In the genomic region with DNA sequence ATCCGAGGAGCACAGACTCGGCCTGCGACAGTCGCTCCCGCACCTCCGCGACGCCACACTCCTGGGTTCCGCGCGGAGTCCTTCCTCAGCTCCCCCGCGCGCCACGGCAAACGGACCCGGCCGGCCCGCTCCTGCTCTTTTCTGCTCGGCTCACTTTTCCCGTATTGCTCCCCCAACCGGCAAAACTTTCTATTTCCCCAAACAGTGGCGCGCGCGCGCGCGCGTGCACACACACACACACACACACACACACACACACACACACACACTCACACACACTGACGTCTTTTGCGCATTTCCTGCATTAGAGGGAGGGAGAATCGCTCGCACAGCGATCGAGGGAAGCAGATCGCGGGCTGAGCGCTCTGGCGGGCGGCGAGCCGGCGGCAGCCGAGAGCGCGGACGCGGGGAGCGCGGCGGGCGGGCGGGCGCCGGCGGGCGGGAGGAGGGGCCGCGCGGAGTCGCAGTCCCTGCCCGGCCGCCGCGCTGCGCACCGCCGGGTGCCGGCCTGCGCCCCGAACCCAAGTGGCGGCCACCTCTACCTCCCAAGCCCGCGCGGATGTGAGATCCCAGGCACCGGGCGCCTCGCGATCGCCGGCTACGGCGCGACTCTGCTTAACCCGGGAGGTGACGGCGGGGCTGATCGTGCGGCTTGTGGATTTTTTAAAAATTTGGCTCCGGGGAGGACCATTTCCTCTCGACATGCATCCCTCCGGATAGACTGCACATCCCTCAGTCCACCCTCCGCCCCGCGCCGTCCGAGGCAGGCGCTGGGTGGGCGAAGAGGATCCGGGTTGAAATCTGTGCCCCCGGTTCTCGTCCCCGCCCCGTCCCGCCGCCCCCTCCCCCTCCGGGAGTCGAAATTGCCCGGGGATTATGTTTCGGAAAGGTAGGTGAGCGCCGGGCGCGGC, we compare ENCODE assay signal across 8 mouse cellular contexts. TPM values are rescaled to one million over a fixed set of nuclear protein-coding genes. Genes with fewer than 3 reads are reported as not detected.
DNase-seq lines count a peak whose midpoint lies in the region; ATAC-seq lines count a peak whose summit lies in the region.

A gene (plus strand): TSS at position 466 of the 911 bp plus-strand sequence.

- peak; percentile 77 for ATAC-seq in hindbrain, embryonic 16.5 days
- ATAC-seq in megakaryocyte progenitor cell, adult 5-6 weeks (replicated peaks; ENCODE audit: poor library complexity) = peak; percentile 57

- no peaks in the 10 kb centered on the region for H3K36me3 ChIP-seq in hindbrain, embryonic 16.5 days (ENCODE audit: control insufficient read depth, insufficient read depth, low read length)

- peak within 1 kb of the TSS; percentile 77 for H3K4me3 ChIP-seq in hindbrain, embryonic 16.5 days (ENCODE audit: low read length)

- WGBS in hindbrain, embryonic 16.5 days = under 1% methylated on average over 76 of the region's 115 CpGs

- intact Hi-C loops in left cerebral cortex, postnatal 10 days (cut with DNase I) = loop anchor here (5.0 kb wide), 3 partner anchors 85 to 280 kb away; no protein-coding TSS in a partner anchor

- H3K27me3 ChIP-seq in hindbrain, embryonic 16.5 days (replicated peaks; ENCODE audit: control insufficient read depth, insufficient read depth, low read length) = peaks cover 5% of the 10 kb centered on the region; the same call in 1 of the 2 replicates

- peaks cover 20% of the 10 kb centered on the region for H3K4me1 ChIP-seq in hindbrain, embryonic 16.5 days (ENCODE audit: control insufficient read depth, insufficient read depth, low read depth, low read length)

- H3K9me3 ChIP-seq in hindbrain, embryonic 16.5 days (ENCODE audit: control insufficient read depth, low read length) = no peaks in the 10 kb centered on the region

- peak; percentile 87 for DNase-seq in ZHBTc4 (ENCODE audit: low read depth, low spot score)
- DNase-seq in cerebellum, postnatal 4 days (ENCODE audit: low spot score in 2 of 2) = peak; percentile 59 to 81
- DNase-seq in gastrocnemius, adult 18-20 months (ENCODE audit: low spot score) = peak; percentile 85
- peak; percentile 80 to 91 for DNase-seq in left cerebral cortex, postnatal 10 days (ENCODE audit: extremely low spot score in 1 of 2, low spot score in 2 of 2)
- peak; percentile 90 for DNase-seq in right cerebral cortex, postnatal 10 days (ENCODE audit: low spot score in 2 of 2)
- DNase-seq in urinary bladder, postnatal 14 days (ENCODE audit: low spot score) = peak; percentile 87

- peak within 1 kb of the TSS; percentile 84 for H3K4me2 ChIP-seq in hindbrain, embryonic 16.5 days (ENCODE audit: low read length)

- peak within 1 kb of the TSS; percentile 95 for H3K27ac ChIP-seq in hindbrain, embryonic 16.5 days (ENCODE audit: low read depth, low read length)

- H3K9ac ChIP-seq in hindbrain, embryonic 16.5 days (ENCODE audit: low read depth, low read length) = peak within 1 kb of the TSS; percentile 90

RNA-seq across cellular contexts. Expression of the gene that starts here (rescaled TPM):
- total RNA-seq in gastrocnemius, adult 18-20 months (2021) = 10 to 100 TPM; 11.6 to 12.3 TPM
- polyA plus RNA-seq in hindbrain, embryonic 16.5 days (2015; fragmentation: Nextera tagmentation; extraction: Ambion mirVana) = 35.7 and 36.4 TPM in 2 replicates
- total RNA-seq in left cerebral cortex, postnatal 10 days (2021) = 100 to 1,000 TPM; 273 to 281 TPM
- 4.2 and 4.8 TPM in 2 replicates for total RNA-seq in megakaryocyte progenitor cell, adult 5-6 weeks (2015)
- total RNA-seq in megakaryocyte progenitor cell, adult 5-6 weeks (2017) = 1.7 and 3.1 TPM in 2 replicates

Comparison
In these comparisons a context has a peak if more than half of its experiments do, and no peak if none do; other contexts are left out.
1. Peak in every context shown above with its lines: DNase-seq, ATAC-seq, H3K4me3 ChIP-seq and H3K27ac ChIP-seq.
2. RNA of the gene that starts here (total RNA-seq): 273 to 281 TPM in left cerebral cortex, postnatal 10 days; 11.6 to 12.3 TPM in gastrocnemius, adult 18-20 months and 1.7 to 4.8 TPM in megakaryocyte progenitor cell, adult 5-6 weeks; every median in the first group is over 10 times any median in the second.